Mouse (Mus musculus): ENCODE data around the gene Gse1. TPM values are rescaled to one million over a fixed set of nuclear protein-coding genes. Genes with fewer than 3 reads are reported as not detected.
A peak's percentile ranks its signal among the peaks of the same experiment; 100 is the strongest.

The Gse1 gene
- polyA plus RNA-seq, 1 experiment from 2014 or later, result 6.4 TPM

DNA sequence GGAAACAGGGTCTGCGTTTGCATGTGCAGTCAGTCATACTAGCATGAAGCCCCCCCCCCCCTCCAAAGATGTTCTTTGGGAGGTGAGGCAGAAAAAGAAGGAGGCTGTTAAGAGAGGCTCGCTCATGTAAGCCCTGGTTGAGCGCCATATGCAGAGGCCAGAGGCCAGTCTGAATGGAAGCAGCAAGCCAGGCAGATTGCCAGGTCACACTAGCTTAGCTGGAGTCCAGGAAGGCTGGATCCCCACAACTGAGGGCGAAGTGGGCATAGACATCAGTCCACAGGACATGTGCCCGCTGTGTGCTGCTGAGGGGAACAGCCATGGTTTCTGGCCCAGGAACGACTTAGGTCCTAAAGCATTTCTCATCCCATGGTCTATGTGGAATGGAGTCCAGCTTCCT lies 160.0 kb downstream of the Gse1 start:
- no peak for ATAC-seq
- 92% methylated on average over 6 of the region's 6 CpGs for WGBS
- no peaks in the 10 kb centered on the region for H3K9me3 ChIP-seq (ENCODE audit: control insufficient read depth)
- no peaks in the 10 kb centered on the region for H3K27me3 ChIP-seq (replicated peaks; ENCODE audit: control insufficient read depth, insufficient read depth, low read length)
- H3K4me1 ChIP-seq (replicated peaks; ENCODE audit: control insufficient read depth, insufficient read depth, low read length), result peaks cover 6% of the 10 kb centered on the region
- no peak for TF ChIP-seq CTCF (IDR thresholded peaks at IDR 0.05; ENCODE audit: low read depth)
- H3K9ac ChIP-seq (ENCODE audit: low read depth, low read length), result no peak overlapping the region
- H3K4me2 ChIP-seq (replicated peaks; ENCODE audit: low read depth), result no peak overlapping the region
- H3K27ac ChIP-seq (ENCODE audit: low read depth, low read length), result no peak overlapping the region
- no peaks in the 10 kb centered on the region for H3K36me3 ChIP-seq (ENCODE audit: control insufficient read depth, insufficient read depth)
- no peak overlapping the region for H3K4me3 ChIP-seq (ENCODE audit: low read depth, low read length)

DNA sequence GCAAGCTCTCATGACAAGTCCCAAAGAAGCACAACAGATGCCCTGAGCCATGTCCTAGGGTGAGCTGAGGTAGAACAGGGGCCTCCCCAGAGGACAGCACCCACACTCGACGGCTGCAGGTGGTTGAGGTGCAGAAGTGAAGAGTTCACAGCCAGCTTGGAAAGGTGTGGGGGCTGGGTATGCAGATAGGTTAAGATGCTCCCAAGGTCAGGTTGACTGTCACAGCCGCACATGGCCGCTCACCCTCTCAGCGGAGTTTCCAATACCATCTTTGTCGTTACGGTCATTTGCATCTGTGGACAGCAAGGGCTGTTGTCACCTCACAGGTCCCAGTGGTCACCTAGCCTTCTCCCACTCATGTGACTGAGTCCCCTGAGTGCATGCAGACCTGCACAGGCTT lies 162.3 kb downstream of the Gse1 start:
- Histone ChIP-seq H3K9ac (ENCODE audit: low read depth, low read length) (no peak overlapping the region), H3K27me3 (replicated peaks; ENCODE audit: control insufficient read depth, insufficient read depth, low read length) (no peaks in the 10 kb centered on the region), H3K4me3 (ENCODE audit: low read depth, low read length) (no peak overlapping the region), H3K4me1 (replicated peaks; ENCODE audit: control insufficient read depth, insufficient read depth, low read length) (peaks cover 3% of the 10 kb centered on the region; the same call in 1 of the 2 replicates), H3K4me2 (replicated peaks; ENCODE audit: low read depth) (no peak overlapping the region), H3K36me3 (ENCODE audit: control insufficient read depth, insufficient read depth) (no peaks in the 10 kb centered on the region), H3K9me3 (ENCODE audit: control insufficient read depth) (no peaks in the 10 kb centered on the region), H3K27ac (ENCODE audit: low read depth, low read length) (no peak overlapping the region)
- no peak for ATAC-seq
- 95% methylated on average over 7 of the region's 7 CpGs for WGBS
- TF ChIP-seq CTCF (IDR thresholded peaks at IDR 0.05; ENCODE audit: low read depth), result no peak

DNA sequence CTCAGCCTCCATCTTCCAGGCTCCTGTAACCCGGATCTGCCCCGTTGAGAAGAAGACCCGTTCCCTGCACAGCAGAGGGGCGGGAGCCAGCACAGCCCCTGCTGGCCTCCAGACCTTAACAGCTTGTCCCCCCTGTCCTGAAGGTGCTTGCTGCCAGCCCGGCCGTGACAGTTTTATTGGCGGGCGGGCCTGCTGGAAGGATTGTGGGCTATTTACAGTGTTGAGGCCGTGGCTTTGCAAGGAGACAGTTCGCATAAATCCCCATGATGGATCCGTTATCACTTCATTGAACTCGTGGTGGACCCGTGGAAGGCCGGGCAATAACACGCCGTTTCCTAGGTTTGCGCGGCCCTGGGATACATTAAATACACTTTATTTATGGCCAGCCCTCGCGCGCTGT lies 163.6 kb downstream of the Gse1 start:
- 29% methylated on average over 21 of the region's 21 CpGs for WGBS
- Histone ChIP-seq H3K4me3 (ENCODE audit: low read depth, low read length) (no peak overlapping the region), H3K27me3 (replicated peaks; ENCODE audit: control insufficient read depth, insufficient read depth, low read length) (no peaks in the 10 kb centered on the region), H3K36me3 (ENCODE audit: control insufficient read depth, insufficient read depth) (no peaks in the 10 kb centered on the region), H3K4me2 (replicated peaks; ENCODE audit: low read depth) (0 out of 2 replicates have a peak overlapping the region, but pooled peaks have one; percentile 17), H3K9me3 (ENCODE audit: control insufficient read depth) (no peaks in the 10 kb centered on the region), H3K9ac (ENCODE audit: low read depth, low read length) (no peak overlapping the region), H3K27ac (ENCODE audit: low read depth, low read length) (no peak overlapping the region), H3K4me1 (replicated peaks; ENCODE audit: control insufficient read depth, insufficient read depth, low read length) (peaks cover 3% of the 10 kb centered on the region; the same call in 1 of the 2 replicates)
- ATAC-seq, result no peak
- no peak for TF ChIP-seq CTCF (IDR thresholded peaks at IDR 0.05; ENCODE audit: low read depth)

DNA sequence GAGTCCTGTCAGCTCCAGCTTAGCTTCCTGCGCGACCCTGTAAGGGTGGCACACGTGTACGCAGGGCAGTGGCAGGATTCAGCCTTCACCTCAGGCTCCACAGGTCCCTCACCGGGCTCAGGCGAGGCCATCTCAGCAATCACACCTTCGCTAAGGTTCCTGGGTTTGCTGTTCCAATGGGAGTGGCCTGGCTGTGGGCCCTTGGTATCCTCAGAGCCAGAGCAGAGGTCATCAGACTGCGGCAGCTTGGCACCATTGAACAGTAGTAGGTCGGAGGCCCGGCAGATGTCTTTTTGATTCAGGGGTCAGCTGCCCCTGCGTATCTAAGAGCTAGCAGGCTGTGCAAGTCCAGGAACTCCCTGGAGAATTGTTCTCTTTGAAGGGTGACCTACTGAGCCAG lies 164.8 kb downstream of the Gse1 start:
- Histone ChIP-seq H3K27me3 (replicated peaks; ENCODE audit: control insufficient read depth, insufficient read depth, low read length) (no peaks in the 10 kb centered on the region), H3K4me3 (ENCODE audit: low read depth, low read length) (no peak overlapping the region), H3K27ac (ENCODE audit: low read depth, low read length) (no peak overlapping the region), H3K9me3 (ENCODE audit: control insufficient read depth) (no peaks in the 10 kb centered on the region), H3K36me3 (ENCODE audit: control insufficient read depth, insufficient read depth) (no peaks in the 10 kb centered on the region), H3K4me2 (replicated peaks; ENCODE audit: low read depth) (no peak overlapping the region), H3K4me1 (replicated peaks; ENCODE audit: control insufficient read depth, insufficient read depth, low read length) (peaks cover 3% of the 10 kb centered on the region; the same call in 1 of the 2 replicates), H3K9ac (ENCODE audit: low read depth, low read length) (no peak overlapping the region)
- no peak for ATAC-seq
- WGBS, result 67% methylated on average over 11 of the region's 11 CpGs
- no peak for TF ChIP-seq CTCF (IDR thresholded peaks at IDR 0.05; ENCODE audit: low read depth)

DNA sequence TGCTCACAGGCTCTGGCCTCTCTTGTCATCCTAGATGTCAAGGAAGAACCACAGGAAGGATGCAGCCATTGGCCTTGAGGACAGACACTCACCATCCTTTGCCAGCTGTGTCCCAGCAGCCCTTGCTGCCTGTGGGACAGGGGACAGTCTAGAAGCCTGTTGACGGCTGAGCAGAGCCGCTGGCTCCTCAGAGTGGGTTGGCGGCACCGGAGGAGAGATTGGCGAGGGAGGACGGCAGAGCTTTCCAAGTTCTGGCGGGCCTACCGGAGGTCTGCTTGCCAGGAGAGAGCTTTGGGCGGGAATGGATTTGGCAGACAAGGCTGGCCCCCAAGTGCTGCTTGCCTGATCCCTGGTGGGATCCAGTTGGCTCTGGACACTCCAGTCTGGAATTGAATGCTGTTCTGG lies 165.6 kb downstream of the Gse1 start:
- no peaks in the 10 kb centered on the region for H3K9me3 ChIP-seq (ENCODE audit: control insufficient read depth)

DNA sequence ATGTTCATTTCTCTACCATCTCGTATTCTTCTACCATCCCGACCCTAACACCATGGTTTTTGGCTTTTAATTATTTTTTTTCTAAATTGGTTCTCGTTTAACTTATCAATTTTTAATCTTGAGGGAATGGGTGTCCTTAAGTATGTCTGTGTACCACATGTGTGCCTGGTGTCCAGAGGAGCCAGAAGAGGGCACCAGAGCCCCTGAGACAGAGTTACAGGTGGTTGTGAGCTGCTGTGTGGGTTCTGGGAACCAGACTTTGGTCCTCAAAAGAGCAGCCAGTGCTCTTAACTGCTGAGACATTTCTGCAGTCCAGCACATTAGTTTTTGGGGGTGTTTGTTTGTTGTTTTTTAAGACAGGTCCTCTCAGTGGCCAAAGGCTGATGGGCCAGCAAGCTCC lies 167.6 kb downstream of the Gse1 start:
- TF ChIP-seq CTCF (IDR thresholded peaks at IDR 0.05; ENCODE audit: low read depth), result peak; percentile 28
- H3K4me1 ChIP-seq (replicated peaks; ENCODE audit: control insufficient read depth, insufficient read depth, low read length), result peaks cover 3% of the 10 kb centered on the region; the same call in 1 of the 2 replicates
- H3K9me3 ChIP-seq (ENCODE audit: control insufficient read depth), result no peaks in the 10 kb centered on the region
- no peak for ATAC-seq
- WGBS, result 94% methylated on average over 3 of the region's 3 CpGs
- no peaks in the 10 kb centered on the region for H3K27me3 ChIP-seq (replicated peaks; ENCODE audit: control insufficient read depth, insufficient read depth, low read length)
- H3K36me3 ChIP-seq (ENCODE audit: control insufficient read depth, insufficient read depth), result no peaks in the 10 kb centered on the region
- no peak overlapping the region for H3K27ac ChIP-seq (ENCODE audit: low read depth, low read length)
- H3K4me3 ChIP-seq (ENCODE audit: low read depth, low read length), result no peak overlapping the region
- H3K9ac ChIP-seq (ENCODE audit: low read depth, low read length), result no peak overlapping the region
- no peak overlapping the region for H3K4me2 ChIP-seq (replicated peaks; ENCODE audit: low read depth)

More for the DNA sequence above, 165.6 kb downstream of the Gse1 start:
- no peak overlapping the region for H3K4me2 ChIP-seq (replicated peaks; ENCODE audit: low read depth)
- H3K27ac ChIP-seq (ENCODE audit: low read depth, low read length), result no peak overlapping the region
- no peak for TF ChIP-seq CTCF (IDR thresholded peaks at IDR 0.05; ENCODE audit: low read depth)
- no peak overlapping the region for H3K9ac ChIP-seq (ENCODE audit: low read depth, low read length)
- no peak overlapping the region for H3K4me3 ChIP-seq (ENCODE audit: low read depth, low read length)
- H3K36me3 ChIP-seq (ENCODE audit: control insufficient read depth, insufficient read depth), result no peaks in the 10 kb centered on the region
- no peaks in the 10 kb centered on the region for H3K27me3 ChIP-seq (replicated peaks; ENCODE audit: control insufficient read depth, insufficient read depth, low read length)
- ATAC-seq, result no peak
- peaks cover 3% of the 10 kb centered on the region; the same call in 1 of the 2 replicates for H3K4me1 ChIP-seq (replicated peaks; ENCODE audit: control insufficient read depth, insufficient read depth, low read length)
- WGBS, result 92% methylated on average over 9 of the region's 9 CpGs

DNA sequence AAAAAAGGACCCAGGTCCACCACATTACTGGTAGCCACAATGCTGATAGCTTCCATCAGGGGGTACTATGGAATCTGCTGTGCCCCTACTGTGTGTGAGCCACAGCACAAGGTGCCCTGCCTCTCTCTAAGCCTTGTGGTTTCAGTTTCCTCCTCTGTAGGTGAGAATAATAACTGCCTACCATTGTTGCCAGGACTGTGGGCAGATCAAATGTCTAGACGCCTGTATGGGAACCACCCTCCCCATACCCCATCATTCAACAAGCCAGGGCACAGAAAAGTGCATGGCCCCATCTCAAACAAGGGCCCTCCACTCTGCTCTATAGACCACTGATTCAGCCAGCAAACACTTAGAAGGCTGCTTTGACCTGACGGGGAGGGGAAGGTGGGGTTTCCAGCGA lies 168.5 kb downstream of the Gse1 start:
- Histone ChIP-seq H3K36me3 (ENCODE audit: control insufficient read depth, insufficient read depth) (no peaks in the 10 kb centered on the region), H3K9ac (ENCODE audit: low read depth, low read length) (no peak overlapping the region), H3K27me3 (replicated peaks; ENCODE audit: control insufficient read depth, insufficient read depth, low read length) (no peaks in the 10 kb centered on the region), H3K4me1 (replicated peaks; ENCODE audit: control insufficient read depth, insufficient read depth, low read length) (peaks cover 3% of the 10 kb centered on the region; the same call in 1 of the 2 replicates), H3K9me3 (ENCODE audit: control insufficient read depth) (no peaks in the 10 kb centered on the region), H3K27ac (ENCODE audit: low read depth, low read length) (no peak overlapping the region), H3K4me3 (ENCODE audit: low read depth, low read length) (no peak overlapping the region), H3K4me2 (replicated peaks; ENCODE audit: low read depth) (no peak overlapping the region)
- no peak for TF ChIP-seq CTCF (IDR thresholded peaks at IDR 0.05; ENCODE audit: low read depth)
- no peak for ATAC-seq
- 77% methylated on average over 3 of the region's 3 CpGs for WGBS
